ENCODE assay signal across 8 mouse cellular contexts in the genomic region with DNA sequence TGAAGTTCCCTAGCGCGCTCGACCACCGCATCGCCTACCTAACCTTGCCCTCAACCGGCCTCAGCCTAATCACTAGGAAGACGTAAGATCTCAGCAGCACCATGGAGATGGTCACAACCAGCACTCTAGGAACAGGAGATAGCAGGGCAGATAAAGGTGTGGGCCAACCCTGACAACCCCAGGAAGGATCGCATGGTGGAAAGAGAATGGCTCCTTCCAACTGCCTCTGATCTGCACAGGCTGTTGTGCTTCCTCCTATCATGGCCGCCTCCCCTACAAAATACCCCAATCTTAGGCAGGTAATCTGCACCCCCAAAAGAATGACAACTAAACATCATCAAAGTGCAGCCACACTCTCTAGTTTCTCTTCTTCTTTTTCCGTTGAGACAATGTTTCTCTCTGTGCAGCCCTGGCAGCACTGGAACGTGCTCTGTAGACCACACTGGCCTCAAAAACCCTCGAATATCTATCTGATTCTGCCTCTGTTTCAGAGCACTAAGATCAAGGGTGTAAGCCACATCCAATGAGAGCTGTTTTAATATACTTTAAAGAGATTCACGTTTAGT. TPM values are rescaled to one million over a fixed set of nuclear protein-coding genes. Genes with fewer than 3 reads are reported as not detected.
DNase-seq lines count a peak whose midpoint lies in the region; ATAC-seq and TF ChIP-seq lines count a peak whose summit lies in the region.

No protein-coding gene starts in this region.

- no peaks in the 10 kb centered on the region for H3K27me3 ChIP-seq in liver, embryonic 13.5 days
- H3K27me3 ChIP-seq in stomach, postnatal 0 days (ENCODE audit: control insufficient read depth, insufficient read depth, low read length), result no peaks in the 10 kb centered on the region

- no peaks in the 10 kb centered on the region for H3K9me3 ChIP-seq in liver, embryonic 13.5 days (replicated peaks)
- H3K9me3 ChIP-seq in stomach, postnatal 0 days (ENCODE audit: control insufficient read depth, low read length), result no peaks in the 10 kb centered on the region

- H3K27ac ChIP-seq in liver, embryonic 13.5 days, result no peak overlapping the region; the same call in 1 of the 2 replicates
- H3K27ac ChIP-seq in stomach, postnatal 0 days (replicated peaks), result no peak overlapping the region

- peaks cover 43% of the 10 kb centered on the region for H3K4me1 ChIP-seq in liver, embryonic 13.5 days (replicated peaks)
- peaks cover 3% of the 10 kb centered on the region; the same call in 1 of the 2 replicates for H3K4me1 ChIP-seq in stomach, postnatal 0 days (replicated peaks; ENCODE audit: control insufficient read depth, insufficient read depth)

- no peak for ATAC-seq in liver, embryonic 13.5 days (ENCODE audit: low read depth)
- ATAC-seq in stomach, postnatal 0 days (ENCODE audit: low FRiP score, low TSS enrichment), result no peak

- whole genome bisulfite sequencing in liver, embryonic 13.5 days (ENCODE audit: insufficient replicate concordance), result 65% methylated on average over 13 of the region's 13 CpGs
- 78% methylated on average over 13 of the region's 13 CpGs for WGBS in stomach, postnatal 0 days

- H3K4me3 ChIP-seq in liver, embryonic 13.5 days (replicated peaks), result peak overlapping the region; percentile 100
- no peak overlapping the region for H3K4me3 ChIP-seq in stomach, postnatal 0 days (ENCODE audit: low read depth, low read length)

- no peak for TF ChIP-seq EP300 in stomach, postnatal 0 days (optimal IDR thresholded peaks at IDR 0.05)

- TF ChIP-seq CTCF in stomach, postnatal 0 days (IDR thresholded peaks at IDR 0.05; ENCODE audit: low read depth), result no peak

- peaks cover 60% of the 10 kb centered on the region for H3K36me3 ChIP-seq in liver, embryonic 13.5 days
- peaks cover 13% of the 10 kb centered on the region; the same call in 1 of the 2 replicates for H3K36me3 ChIP-seq in stomach, postnatal 0 days (ENCODE audit: control insufficient read depth, insufficient read depth, low read length)

- peak overlapping the region; percentile 85 for H3K4me2 ChIP-seq in liver, embryonic 13.5 days
- peak overlapping the region; percentile 67 for H3K4me2 ChIP-seq in stomach, postnatal 0 days (replicated peaks; ENCODE audit: low read depth)

- H3K9ac ChIP-seq in liver, embryonic 13.5 days, result peak overlapping the region; percentile 99; the same call in 1 of the 2 replicates
- H3K9ac ChIP-seq in stomach, postnatal 0 days (ENCODE audit: low read length), result no peak overlapping the region

- DNase-seq in heart, adult 11 months, result peak; percentile 87
- no peak for DNase-seq in heart, adult 9 months (ENCODE audit: low spot score in 2 of 2)
- DNase-seq in thymus, postnatal 0 days (ENCODE audit: low spot score), result peak; percentile 13
- DNase-seq in thymus, postnatal 25 days, result no peak
- DNase-seq in liver, embryonic 13.5 days, result no peak
- no peak for DNase-seq in stomach, postnatal 0 days (ENCODE audit: low spot score)
- no peak for DNase-seq in layer of hippocampus, adult 9-11 months
- DNase-seq in testis, postnatal 14 days (ENCODE audit: low spot score), result no peak

RNA-seq across cellular contexts. Expression of gene Mgea5, which starts 3.2 kb away (rescaled TPM):
- polyA plus RNA-seq in thymus, postnatal 0 days (2015; fragmentation: Nextera tagmentation; extraction: Ambion mirVana), result 61.0 and 90.5 TPM in 2 replicates
- 17.7 and 19.1 TPM in 2 replicates for polyA plus RNA-seq in liver, embryonic 13.5 days (2015; fragmentation: Nextera tagmentation; extraction: Ambion mirVana)
- polyA plus RNA-seq in stomach, postnatal 0 days (2015; fragmentation: Nextera tagmentation; extraction: Ambion mirVana), result 16.5 and 19.0 TPM in 2 replicates

RNA-seq across cellular contexts. Expression of gene Npm3, which starts 31.0 kb away (rescaled TPM):
- 27.4 and 34.1 TPM in 2 replicates for polyA plus RNA-seq in thymus, postnatal 0 days (2015; fragmentation: Nextera tagmentation; extraction: Ambion mirVana)
- polyA plus RNA-seq in liver, embryonic 13.5 days (2015; fragmentation: Nextera tagmentation; extraction: Ambion mirVana), result 13.9 and 15.4 TPM in 2 replicates
- polyA plus RNA-seq in stomach, postnatal 0 days (2015; fragmentation: Nextera tagmentation; extraction: Ambion mirVana), result 9.9 and 10.9 TPM in 2 replicates

RNA-seq across cellular contexts. Expression of gene Kcnip2, which starts 35.4 kb away (rescaled TPM):
- polyA plus RNA-seq in thymus, postnatal 0 days (2015; fragmentation: Nextera tagmentation; extraction: Ambion mirVana), result 1.3 TPM in 2 replicates
- polyA plus RNA-seq in liver, embryonic 13.5 days (2015; fragmentation: Nextera tagmentation; extraction: Ambion mirVana), result 1.3 and 1.6 TPM in 2 replicates
- 2.1 and 2.2 TPM in 2 replicates for polyA plus RNA-seq in stomach, postnatal 0 days (2015; fragmentation: Nextera tagmentation; extraction: Ambion mirVana)

RNA-seq across cellular contexts. Expression of gene Fgf8, which starts 37.7 kb away (rescaled TPM):
- polyA plus RNA-seq in thymus, postnatal 0 days (2015; fragmentation: Nextera tagmentation; extraction: Ambion mirVana), result 0.17 and 0.19 TPM in 2 replicates
- not detected in 2 replicates for polyA plus RNA-seq in liver, embryonic 13.5 days (2015; fragmentation: Nextera tagmentation; extraction: Ambion mirVana)
- not detected in 2 replicates for polyA plus RNA-seq in stomach, postnatal 0 days (2015; fragmentation: Nextera tagmentation; extraction: Ambion mirVana)

Comparison
In these comparisons a context has a peak if more than half of its experiments do, and no peak if none do; other contexts are left out.
1. DNase-seq: peak in heart, adult 11 months (single experiment) and thymus, postnatal 0 days (single experiment); none in heart, adult 9 months (0 of 2), thymus, postnatal 25 days (single experiment), liver, embryonic 13.5 days (single experiment), stomach, postnatal 0 days (single experiment), layer of hippocampus, adult 9-11 months (single experiment) and testis, postnatal 14 days (single experiment).